Mouse (Mus musculus) MEL (cell line): ENCODE measurements around the gene Zfp281. TPM values are rescaled to one million over a fixed set of nuclear protein-coding genes. Genes with fewer than 3 reads are reported as not detected.

Experiments used
- DNase-seq: peaks from one replicate; pipeline ENCODE4 v3.0.0; 2011; ENCODE audit warnings: low read depth, low spot score
- H3K27ac ChIP-seq: 2 replicates; pipeline ENCODE4 v1.5.1; 2012; ENCODE audit warnings: low read depth, mild to moderate bottlenecking, control low read depth, low read length, moderate library complexity; ENCODE audit not compliant: control insufficient read depth
- H3K27me3 ChIP-seq, 2 experiments: fragments of 150-350 bp in 1 of 2; sonication (generic) in 1 of 2; 2 replicates each; pipeline ENCODE4 v1.6.1; 2012; ENCODE audit warnings: low read length in 2 of 2, mild to moderate bottlenecking in 2 of 2, improper control_type of control experiment in 1 of 2, moderate library complexity in 1 of 2; ENCODE audit not compliant: insufficient read depth in 2 of 2, control insufficient read depth in 1 of 2
- H3K36me3 ChIP-seq, 2 experiments: 2 replicates each; pipeline ENCODE4 v1.6.1; 2012 to 2014; ENCODE audit warnings: low read length in 2 of 2, improper control_type of control experiment in 1 of 2, inconsistent platforms in 1 of 2, mild to moderate bottlenecking in 1 of 2; ENCODE audit not compliant: insufficient read depth in 2 of 2, control insufficient read depth in 1 of 2
- H3K4me1 ChIP-seq, 2 experiments: fragments of 150-350 bp in 1 of 2; sonication (generic) in 1 of 2; 2 replicates each; pipeline ENCODE4 v1.6.1; 2012; ENCODE audit warnings: low read length in 2 of 2, improper control_type of control experiment in 1 of 2, mild to moderate bottlenecking in 1 of 2; ENCODE audit not compliant: insufficient read depth in 2 of 2, control insufficient read depth in 1 of 2
- H3K4me3 ChIP-seq, 2 experiments: fragments of 150-350 bp in 1 of 2; sonication (generic) in 1 of 2; 2 replicates each; pipeline ENCODE4 v1.5.1; 2012; ENCODE audit warnings: low read depth in 2 of 2, low read length in 2 of 2, mild to moderate bottlenecking in 2 of 2, moderate library complexity in 2 of 2, control low read depth in 1 of 2, improper control_type of control experiment in 1 of 2; ENCODE audit not compliant: control insufficient read depth in 1 of 2, insufficient read depth in 1 of 2
- H3K79me2 ChIP-seq: 2 replicates; pipeline ENCODE4 v1.6.1; 2012; ENCODE audit warnings: mild to moderate bottlenecking, low read length, moderate library complexity; ENCODE audit not compliant: control insufficient read depth, poor library complexity, insufficient read depth
- H3K9ac ChIP-seq: 2 replicates; pipeline ENCODE4 v1.6.1; 2012; ENCODE audit warnings: low read depth, mild to moderate bottlenecking, control low read depth, low read length, moderate library complexity; ENCODE audit not compliant: control insufficient read depth, poor library complexity, severe bottlenecking
- H3K9me3 ChIP-seq: fragments of 150-350 bp; sonication (generic); replicated peaks from 2 replicates; pipeline ENCODE4 v1.6.1; 2012; ENCODE audit warnings: mild to moderate bottlenecking, low read length, improper control_type of control experiment, moderate library complexity; ENCODE audit not compliant: insufficient read depth
- BHLHE40 ChIP-seq: IDR thresholded peaks from 2 replicates; pipeline ENCODE4 v1.6.1; 2012; ENCODE audit warnings: low read depth, mild to moderate bottlenecking, inconsistent platforms, low read length, improper control_type of control experiment, borderline replicate concordance
- EP300 ChIP-seq, 2 experiments: IDR thresholded peaks; 2 replicates each; pipeline ENCODE4 v1.6.1; 2011; ENCODE audit warnings: improper control_type of control experiment in 2 of 2, low read length in 2 of 2, low read depth in 1 of 2, mild to moderate bottlenecking in 1 of 2
- ETS1 ChIP-seq: IDR thresholded peaks from 2 replicates; pipeline ENCODE4 v1.6.1; 2012; ENCODE audit warnings: low read depth, mild to moderate bottlenecking, inconsistent platforms, low read length, improper control_type of control experiment, moderate library complexity
- GABPA ChIP-seq: IDR thresholded peaks from 2 replicates; pipeline ENCODE4 v1.6.1; 2012; ENCODE audit warnings: low read depth, mild to moderate bottlenecking, inconsistent platforms, low read length, improper control_type of control experiment, moderate library complexity
- HCFC1 ChIP-seq: IDR thresholded peaks from 2 replicates; pipeline ENCODE4 v1.6.1; 2012; ENCODE audit warnings: low read depth, mild to moderate bottlenecking, inconsistent platforms, low read length, improper control_type of control experiment, moderate library complexity
- JUND ChIP-seq: IDR thresholded peaks from 2 replicates; pipeline ENCODE4 v1.6.1; 2011; ENCODE audit warnings: low read depth, mild to moderate bottlenecking, improper control_type of control experiment, low read length
- KAT2A ChIP-seq: conservative IDR thresholded peaks from 2 replicates; pipeline ENCODE4 v1.6.1; 2012; ENCODE audit warnings: low read depth, low read length, improper control_type of control experiment, inconsistent platforms
- MAFK ChIP-seq: IDR thresholded peaks from 2 replicates; pipeline ENCODE4 v1.6.1; 2011; ENCODE audit warnings: low read depth, mild to moderate bottlenecking, low read length, improper control_type of control experiment, borderline replicate concordance
- MEF2A ChIP-seq: IDR thresholded peaks from 2 replicates; pipeline ENCODE4 v1.6.1; 2014; ENCODE audit warnings: low read depth, mild to moderate bottlenecking, inconsistent platforms, low read length, improper control_type of control experiment; ENCODE audit not compliant: poor library complexity, insufficient replicate concordance, severe bottlenecking; ENCODE audit errors: extremely low read depth
- MXI1 ChIP-seq: IDR thresholded peaks from 2 replicates; pipeline ENCODE4 v1.6.1; 2011; ENCODE audit warnings: mild to moderate bottlenecking, low read depth, low read length, improper control_type of control experiment
- POLR2A ChIP-seq, 2 experiments: IDR thresholded peaks; 2 replicates each; pipeline ENCODE4 v1.6.1; 2011 to 2012; ENCODE audit warnings: low read length in 2 of 2, mild to moderate bottlenecking in 2 of 2, control low read depth in 1 of 2, improper control_type of control experiment in 1 of 2, low read depth in 1 of 2, moderate library complexity in 1 of 2; ENCODE audit not compliant: control insufficient read depth in 1 of 2, insufficient read depth in 1 of 2, poor library complexity in 1 of 2
- USF1 ChIP-seq: IDR thresholded peaks from 2 replicates; pipeline ENCODE4 v1.6.1; 2014; ENCODE audit warnings: low read depth, mild to moderate bottlenecking, inconsistent platforms, low read length, improper control_type of control experiment, moderate library complexity
- USF2 ChIP-seq, 2 experiments: IDR thresholded peaks; 2 replicates each; pipeline ENCODE4 v1.6.1; 2011 to 2012; ENCODE audit warnings: improper control_type of control experiment in 2 of 2, low read length in 2 of 2, borderline replicate concordance in 1 of 2, inconsistent platforms in 1 of 2, low read depth in 1 of 2, mild to moderate bottlenecking in 1 of 2; ENCODE audit not compliant: insufficient read depth in 1 of 2
- ZKSCAN1 ChIP-seq: IDR thresholded peaks from 2 replicates; pipeline ENCODE4 v1.6.1; 2012; ENCODE audit warnings: low read depth, mild to moderate bottlenecking, inconsistent platforms, low read length, improper control_type of control experiment, moderate library complexity
- ZNF384 ChIP-seq: IDR thresholded peaks from 2 replicates; pipeline ENCODE4 v1.6.1; 2012; ENCODE audit warnings: low read depth, mild to moderate bottlenecking, inconsistent platforms, low read length, improper control_type of control experiment
- polyA plus RNA-seq, 2 experiments: library from polyadenylated mRNA; stranded (reverse) in 1 of 2; unstranded in 1 of 2; fragments of >175 nt in 1 of 2; fragments of >200 nt in 1 of 2; gene quantifications; 2 replicates each; pipeline versions ENCODE4 v1.2.1 to v1.2.4; 2012; ENCODE audit warnings: low replicate concordance in 2 of 2, low read depth in 1 of 2; ENCODE audit not compliant: insufficient read length in 2 of 2, insufficient read depth in 1 of 2, missing spikeins in 1 of 2
- total RNA-seq: library from RNA; depleted of rRNA; stranded (reverse); fragments of 300-350 nt; gene quantifications from 2 replicates; pipeline ENCODE4 v1.2.3, GENCODE M21; 2012

The Zfp281 gene
- total and polyA plus RNA-seq, 3 experiments = 10.5 to 12.4 TPM; not detected in 1

- no peaks in the 10 kb centered on the region for H3K9me3 ChIP-seq
- no peak overlapping the region for H3K9ac ChIP-seq
- H3K79me2 ChIP-seq = no peaks in the 10 kb centered on the region
- no peak for DNase-seq
- H3K4me3 ChIP-seq = no peak overlapping the region
- H3K27ac ChIP-seq = no peak overlapping the region
- TF ChIP-seq ZKSCAN1 (no peak), MAFK (no peak), MEF2A (no peak), EP300 (IDR thresholded peaks at IDR 0.05; ENCODE audit: low read depth in 1 of 2, low read length in 2 of 2) (no peak), ZNF384 (no peak), JUND (no peak), USF2 (IDR thresholded peaks at IDR 0.05; ENCODE audit: borderline replicate concordance in 1 of 2, insufficient read depth in 1 of 2, low read depth in 1 of 2, low read length in 2 of 2) (no peak), POLR2A (IDR thresholded peaks at IDR 0.05; ENCODE audit: control insufficient read depth in 1 of 2, insufficient read depth in 1 of 2, low read depth in 1 of 2, low read length in 2 of 2, poor library complexity in 1 of 2) (no peak), GABPA (no peak), ETS1 (no peak), BHLHE40 (no peak), HCFC1 (no peak), KAT2A (no peak), MXI1 (no peak)
- H3K27me3 ChIP-seq = peaks cover under 1 to 3% of the 10 kb centered on the region in 2 experiments; a peak in 3 of 4 replicates
- H3K4me1 ChIP-seq = no peaks in the 10 kb centered on the region; a peak in 1 of 4 replicates
- H3K36me3 ChIP-seq = no peaks in the 10 kb centered on the region
These were observed 30.4 kb upstream of the Zfp281 start for GRCm38 (mm10) chr1:136594235-136594850.

- no peak overlapping the region for H3K4me3 ChIP-seq
- no peaks in the 10 kb centered on the region; a peak in 1 of 4 replicates for H3K27me3 ChIP-seq
- no peak overlapping the region for H3K27ac ChIP-seq
- DNase-seq = no peak
- H3K9ac ChIP-seq = no peak overlapping the region
- H3K79me2 ChIP-seq = no peaks in the 10 kb centered on the region
- no peak for TF ChIP-seq USF1
- H3K36me3 ChIP-seq = no peaks in the 10 kb centered on the region; a peak in 1 of 4 replicates
- H3K9me3 ChIP-seq = no peaks in the 10 kb centered on the region
- no peaks in the 10 kb centered on the region; a peak in 1 of 4 replicates for H3K4me1 ChIP-seq
These were observed 27.9 kb upstream of the Zfp281 start for GRCm38 (mm10) chr1:136596821-136597220.
